Mouse (Mus musculus): ENCODE data around the gene Haghl. TPM values are rescaled to one million over a fixed set of nuclear protein-coding genes. Genes with fewer than 3 reads are reported as not detected.

Haghl gene
- polyA plus RNA-seq, 1 experiment from 2014 or later = 37.5 TPM

DNA sequence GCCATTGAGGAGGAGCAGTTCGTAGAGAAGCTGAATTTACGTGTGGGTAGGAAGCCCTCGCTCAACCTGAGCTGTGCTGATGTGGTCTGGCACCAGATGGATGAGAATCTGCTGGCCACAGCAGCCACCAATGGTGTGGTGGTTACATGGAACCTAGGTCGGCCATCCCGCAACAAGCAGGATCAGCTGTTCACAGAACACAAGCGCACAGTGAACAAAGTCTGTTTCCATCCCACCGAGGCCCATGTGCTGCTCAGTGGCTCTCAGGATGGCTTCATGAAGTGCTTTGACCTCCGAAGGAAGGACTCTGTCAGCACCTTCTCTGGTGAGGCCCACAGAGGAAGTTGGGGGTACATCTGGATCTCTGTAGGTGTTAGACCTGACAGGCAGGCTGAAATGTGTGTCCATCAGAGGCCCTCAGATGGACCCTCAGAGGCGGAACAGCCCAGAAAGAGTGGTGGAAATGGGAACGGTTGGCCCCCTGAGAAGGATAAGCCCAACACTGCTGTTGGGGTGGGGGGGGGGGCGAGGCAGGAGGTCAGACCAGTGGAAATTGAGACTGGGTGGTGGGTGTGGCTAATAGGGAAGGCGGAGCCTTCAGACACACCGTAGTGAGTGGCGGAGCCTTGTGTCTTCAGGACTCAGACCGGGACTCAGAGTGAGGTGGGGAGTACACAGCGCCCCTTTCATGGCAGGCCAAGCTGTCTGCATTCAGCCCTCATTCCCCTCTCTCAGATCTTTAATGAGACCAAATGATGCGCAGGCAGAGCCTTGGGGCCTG lies 39.1 kb upstream of the Haghl start:
- Histone ChIP-seq H3K27ac (replicated peaks) (no peak overlapping the region), H3K27me3 (ENCODE audit: control insufficient read depth, insufficient read depth, low read length) (no peaks in the 10 kb centered on the region), H3K36me3 (ENCODE audit: control insufficient read depth, insufficient read depth, low read length) (peaks cover 7% of the 10 kb centered on the region), H3K9me3 (ENCODE audit: control insufficient read depth, low read length) (no peaks in the 10 kb centered on the region), H3K9ac (ENCODE audit: low read length) (peak overlapping the region; percentile 59), H3K4me1 (replicated peaks; ENCODE audit: control insufficient read depth, insufficient read depth) (peaks cover 13% of the 10 kb centered on the region), H3K4me2 (replicated peaks; ENCODE audit: low read depth) (peak overlapping the region; percentile 68), H3K4me3 (ENCODE audit: low read depth, low read length) (peak overlapping the region; percentile 53)
- ATAC-seq (ENCODE audit: low FRiP score, low TSS enrichment) (no peak), DNase-seq (ENCODE audit: low spot score) (peak; percentile 13)
- 69% methylated on average over 16 of the region's 17 CpGs for WGBS
- TF ChIP-seq EP300 (optimal IDR thresholded peaks at IDR 0.05) (no peak), CTCF (IDR thresholded peaks at IDR 0.05; ENCODE audit: low read depth) (no peak)

DNA sequence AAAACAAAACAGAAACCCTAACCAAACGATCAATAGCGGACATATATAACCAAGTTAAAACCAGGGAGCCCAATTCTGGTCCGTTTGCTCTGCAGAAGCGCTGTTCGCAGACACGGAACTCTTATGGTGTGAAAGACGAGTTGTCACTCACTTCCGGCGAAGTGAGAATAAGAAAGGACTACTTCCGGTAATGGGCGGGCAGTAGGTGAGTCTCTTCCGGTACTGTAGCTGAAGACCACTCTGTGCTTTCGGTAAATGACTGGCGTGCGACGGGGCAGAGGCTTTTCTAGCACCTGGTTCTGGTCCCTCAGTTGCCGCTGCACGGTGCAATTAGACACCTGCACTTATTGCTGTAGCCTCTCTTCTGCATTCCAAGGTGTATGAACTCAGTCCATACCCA lies 38.0 kb upstream of the Haghl start, which contains the start of gene Wdr24:
TSS of gene Wdr24 (plus strand) at position 176 of the 400 bp plus-strand sequence.
- Histone ChIP-seq H3K27me3 (ENCODE audit: control insufficient read depth, insufficient read depth, low read length) (no peaks in the 10 kb centered on the region), H3K4me3 (ENCODE audit: low read depth, low read length) (peak within 1 kb of the TSS; percentile 53), H3K27ac (replicated peaks) (0 out of 2 replicates have a peak within 1 kb of the TSS, but pooled peaks have one; percentile 5), H3K4me1 (replicated peaks; ENCODE audit: control insufficient read depth, insufficient read depth) (peaks cover 11% of the 10 kb centered on the region), H3K36me3 (ENCODE audit: control insufficient read depth, insufficient read depth, low read length) (peaks cover 7% of the 10 kb centered on the region), H3K4me2 (replicated peaks; ENCODE audit: low read depth) (peak within 1 kb of the TSS; percentile 68), H3K9ac (ENCODE audit: low read length) (peak within 1 kb of the TSS; percentile 59), H3K9me3 (ENCODE audit: control insufficient read depth, low read length) (no peaks in the 10 kb centered on the region)
- ATAC-seq (ENCODE audit: low FRiP score, low TSS enrichment) (peak; percentile 47; the same call in 1 of the 2 replicates), DNase-seq (ENCODE audit: low spot score) (peak; percentile 70)
- WGBS = under 1% methylated on average over 18 of the region's 18 CpGs
- TF ChIP-seq EP300 (optimal IDR thresholded peaks at IDR 0.05) (no peak), CTCF (IDR thresholded peaks at IDR 0.05; ENCODE audit: low read depth) (no peak)

DNA sequence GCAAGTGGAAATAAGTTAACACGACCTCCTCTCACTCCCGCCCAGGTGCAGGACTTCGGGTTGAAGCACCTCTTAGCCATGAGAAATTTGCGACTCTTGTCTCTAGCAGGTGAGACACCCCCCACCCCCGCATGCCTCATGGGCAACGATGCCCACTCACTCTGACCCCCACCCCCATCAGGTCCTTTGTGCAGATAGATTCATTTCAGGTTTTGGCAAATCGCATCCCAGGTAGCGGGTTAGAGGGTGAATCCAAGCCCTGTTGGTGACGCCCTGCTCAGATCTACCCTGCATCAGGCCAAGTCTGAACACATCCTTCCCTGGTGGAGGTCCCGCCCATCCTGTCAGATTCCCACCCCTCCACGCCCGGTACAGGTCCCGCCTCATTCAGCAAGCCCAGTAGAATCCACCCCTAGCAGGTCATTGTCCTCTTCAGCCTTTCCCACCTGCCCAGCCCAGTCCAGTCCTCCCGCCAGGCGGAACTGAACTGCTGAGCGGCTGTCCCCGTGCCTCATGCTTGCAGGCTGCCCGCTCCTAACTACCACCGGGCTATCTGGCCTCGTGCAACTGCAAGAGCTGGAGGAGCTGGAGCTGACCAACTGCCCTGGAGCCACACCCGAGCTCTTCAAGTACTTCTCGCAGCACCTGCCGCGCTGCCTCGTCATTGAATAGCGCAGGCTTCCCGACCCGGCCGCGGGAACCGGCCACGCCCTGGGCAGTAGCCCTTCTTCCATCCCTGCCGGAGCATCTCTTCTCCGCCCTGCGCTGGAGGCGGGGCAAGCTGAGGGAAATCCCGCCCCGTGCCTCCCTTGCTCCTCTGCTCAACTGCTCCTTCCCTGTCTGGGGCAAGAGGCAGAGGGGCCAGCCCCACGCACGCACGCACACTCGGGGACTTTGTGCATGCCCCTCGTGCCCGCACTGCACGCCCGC lies 33.6 kb upstream of the Haghl start:
- no peaks in the 10 kb centered on the region for H3K36me3 ChIP-seq (ENCODE audit: control insufficient read depth, insufficient read depth, low read length)
- peaks cover 3% of the 10 kb centered on the region for H3K4me1 ChIP-seq (replicated peaks; ENCODE audit: control insufficient read depth, insufficient read depth)
- H3K4me3 ChIP-seq (ENCODE audit: low read depth, low read length) = 0 out of 2 replicates have a peak overlapping the region, but pooled peaks have one; percentile 6
- DNase-seq (ENCODE audit: low spot score) (no peak), ATAC-seq (ENCODE audit: low FRiP score, low TSS enrichment) (peak; percentile 28)
- peak overlapping the region; percentile 42; the same call in 1 of the 2 replicates for H3K4me2 ChIP-seq (replicated peaks; ENCODE audit: low read depth)
- no peaks in the 10 kb centered on the region for H3K9me3 ChIP-seq (ENCODE audit: control insufficient read depth, low read length)
- no peak overlapping the region for H3K27ac ChIP-seq (replicated peaks)
- TF ChIP-seq EP300 (optimal IDR thresholded peaks at IDR 0.05) (no peak), CTCF (IDR thresholded peaks at IDR 0.05; ENCODE audit: low read depth) (no peak)
- no peak overlapping the region for H3K9ac ChIP-seq (ENCODE audit: low read length)
- WGBS = 8% methylated on average over 39 of the region's 46 CpGs
- no peaks in the 10 kb centered on the region for H3K27me3 ChIP-seq (ENCODE audit: control insufficient read depth, insufficient read depth, low read length)

DNA sequence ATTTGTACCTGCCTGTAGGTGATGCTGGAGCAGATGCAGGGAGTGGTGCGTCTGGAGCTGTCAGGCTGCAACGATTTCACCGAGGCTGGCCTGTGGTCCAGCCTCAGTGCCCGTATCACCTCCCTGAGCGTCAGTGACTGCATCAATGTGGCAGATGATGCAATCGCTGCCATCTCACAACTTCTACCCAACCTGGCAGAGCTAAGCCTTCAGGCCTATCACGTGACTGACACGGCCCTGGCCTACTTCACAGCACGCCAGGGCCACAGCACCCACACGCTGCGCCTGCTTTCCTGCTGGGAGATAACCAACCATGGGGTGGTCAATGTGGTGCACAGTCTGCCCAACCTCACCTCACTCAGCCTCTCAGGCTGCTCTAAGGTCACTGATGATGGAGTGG lies 32.2 kb upstream of the Haghl start:
- WGBS = 79% methylated on average over 11 of the region's 11 CpGs
- Histone ChIP-seq H3K9ac (ENCODE audit: low read length) (no peak overlapping the region), H3K4me3 (ENCODE audit: low read depth, low read length) (no peak overlapping the region), H3K4me1 (replicated peaks; ENCODE audit: control insufficient read depth, insufficient read depth) (no peaks in the 10 kb centered on the region), H3K4me2 (replicated peaks; ENCODE audit: low read depth) (no peak overlapping the region), H3K36me3 (ENCODE audit: control insufficient read depth, insufficient read depth, low read length) (no peaks in the 10 kb centered on the region), H3K27ac (replicated peaks) (no peak overlapping the region), H3K9me3 (ENCODE audit: control insufficient read depth, low read length) (no peaks in the 10 kb centered on the region), H3K27me3 (ENCODE audit: control insufficient read depth, insufficient read depth, low read length) (no peaks in the 10 kb centered on the region)
- DNase-seq (ENCODE audit: low spot score) (no peak), ATAC-seq (ENCODE audit: low FRiP score, low TSS enrichment) (no peak)
- TF ChIP-seq CTCF (IDR thresholded peaks at IDR 0.05; ENCODE audit: low read depth) (no peak), EP300 (optimal IDR thresholded peaks at IDR 0.05) (no peak)

DNA sequence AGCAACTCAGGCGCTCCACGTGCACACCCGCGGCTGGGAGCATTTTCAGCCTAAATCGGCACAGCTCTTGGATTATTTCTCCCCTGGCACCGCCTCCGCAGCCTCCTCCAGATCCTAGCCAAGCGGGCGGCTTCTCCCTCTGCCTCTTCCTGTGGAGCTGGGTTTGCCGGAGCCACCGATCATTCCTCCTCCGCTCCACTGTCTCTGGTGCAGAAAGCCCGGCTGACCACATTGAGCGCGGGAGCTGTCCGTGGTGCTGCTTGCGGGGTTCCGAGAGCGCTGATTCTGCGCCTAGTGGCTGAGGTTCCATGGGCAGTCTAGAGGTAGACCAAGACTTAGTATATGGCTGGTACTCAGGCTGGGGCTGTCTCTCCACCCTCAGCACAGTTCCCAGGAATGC lies 28.0 kb upstream of the Haghl start:
- ATAC-seq (ENCODE audit: low FRiP score, low TSS enrichment) = peak; percentile 69
- DNase-seq (ENCODE audit: low spot score) = peak; percentile 93
- Histone ChIP-seq H3K27me3 (ENCODE audit: control insufficient read depth, insufficient read depth, low read length) (0 out of 2 replicates have a peak, but pooled peaks cover 2% of the 10 kb centered on the region), H3K4me3 (ENCODE audit: low read depth, low read length) (no peak overlapping the region), H3K9me3 (ENCODE audit: control insufficient read depth, low read length) (no peaks in the 10 kb centered on the region), H3K4me1 (replicated peaks; ENCODE audit: control insufficient read depth, insufficient read depth) (no peaks in the 10 kb centered on the region), H3K27ac (replicated peaks) (no peak overlapping the region), H3K9ac (ENCODE audit: low read length) (no peak overlapping the region), H3K36me3 (ENCODE audit: control insufficient read depth, insufficient read depth, low read length) (no peaks in the 10 kb centered on the region), H3K4me2 (replicated peaks; ENCODE audit: low read depth) (no peak overlapping the region)
- TF ChIP-seq CTCF (IDR thresholded peaks at IDR 0.05; ENCODE audit: low read depth) (peak; percentile 80), EP300 (optimal IDR thresholded peaks at IDR 0.05) (no peak)
- WGBS = 4% methylated on average over 20 of the region's 20 CpGs
